Mouse (Mus musculus) limb, embryonic 14.5 days (tissue): ENCODE measurements at regions not wholly inside any gene's neighbourhood (a gene's known extent, or its start where the extent isn't known, plus 50 kb on each side); places are given as distances from the start of the nearest gene placed in this dataset.

Experiments used
- ATAC-seq: fragments of 200-750 bp; cut with Nextera tagmentation; 2 replicates; pipeline ENCODE4 v1.8.0; 2017; ENCODE audit warnings: low read depth, moderate number of reproducible peaks, moderate TSS enrichment; ENCODE audit not compliant: low FRiP score
- DNase-seq: peaks from one replicate; pipeline ENCODE4 v3.0.0-alpha.2; 2015; ENCODE audit warnings: low spot score
- H3K27ac ChIP-seq: fragments of 300-500 bp; sonication (generic); replicated peaks from 2 replicates; pipeline ENCODE4 v1.5.1; 2014; ENCODE audit warnings: low read depth, mild to moderate bottlenecking, low read length, moderate library complexity, mixed read lengths
- H3K27me3 ChIP-seq: fragments of 300-500 bp; sonication (generic); 2 replicates; pipeline ENCODE4 v1.6.1; 2014; ENCODE audit warnings: low read length, mixed read lengths; ENCODE audit not compliant: control insufficient read depth, insufficient read depth
- H3K36me3 ChIP-seq: fragments of 300-500 bp; sonication (generic); 2 replicates; pipeline ENCODE4 v1.6.1; 2014; ENCODE audit warnings: mild to moderate bottlenecking, low read length, moderate library complexity, mixed read lengths; ENCODE audit not compliant: control insufficient read depth, insufficient read depth
- H3K4me1 ChIP-seq: fragments of 300-500 bp; sonication (generic); 2 replicates; pipeline ENCODE4 v1.6.1; 2014; ENCODE audit warnings: antibody characterized with exemption, low read length, mixed read lengths; ENCODE audit not compliant: control insufficient read depth, insufficient read depth
- H3K4me2 ChIP-seq: fragments of 300-500 bp; sonication (generic); replicated peaks from 2 replicates; pipeline ENCODE4 v1.6.1; 2014; ENCODE audit warnings: low read depth, mild to moderate bottlenecking, low read length, moderate library complexity; ENCODE audit not compliant: severe bottlenecking
- H3K4me3 ChIP-seq: fragments of 300-500 bp; sonication (generic); replicated peaks from 2 replicates; pipeline ENCODE4 v1.5.1; 2014; ENCODE audit warnings: low read length
- H3K9ac ChIP-seq: fragments of 300-500 bp; sonication (generic); 2 replicates; pipeline ENCODE4 v1.6.1; 2014; ENCODE audit warnings: mild to moderate bottlenecking, low read depth, low read length, moderate library complexity; ENCODE audit not compliant: severe bottlenecking
- H3K9me3 ChIP-seq: fragments of 300-500 bp; sonication (generic); 2 replicates; pipeline ENCODE4 v1.6.1; 2016; ENCODE audit warnings: low read length; ENCODE audit not compliant: control insufficient read depth
- POLR2A ChIP-seq: fragments of 200-500 bp; IDR thresholded peaks from 2 replicates; pipeline ENCODE4 v1.8.0; 2012; ENCODE audit warnings: inconsistent platforms, mild to moderate bottlenecking, moderate library complexity, borderline replicate concordance; ENCODE audit not compliant: insufficient read depth, insufficient read length; ENCODE audit errors: extremely low read depth
- WGBS: fragments of 180-500 bp; shearing (Covaris S2); extraction: QIAGEN DNeasy Blood & Tissue Kit; methylation state at CpG from one replicate; pipeline ENCODE4 v1.1.7; 2014; 5-methylcytosine and 5-hydroxymethylcytosine counted together

DNA sequence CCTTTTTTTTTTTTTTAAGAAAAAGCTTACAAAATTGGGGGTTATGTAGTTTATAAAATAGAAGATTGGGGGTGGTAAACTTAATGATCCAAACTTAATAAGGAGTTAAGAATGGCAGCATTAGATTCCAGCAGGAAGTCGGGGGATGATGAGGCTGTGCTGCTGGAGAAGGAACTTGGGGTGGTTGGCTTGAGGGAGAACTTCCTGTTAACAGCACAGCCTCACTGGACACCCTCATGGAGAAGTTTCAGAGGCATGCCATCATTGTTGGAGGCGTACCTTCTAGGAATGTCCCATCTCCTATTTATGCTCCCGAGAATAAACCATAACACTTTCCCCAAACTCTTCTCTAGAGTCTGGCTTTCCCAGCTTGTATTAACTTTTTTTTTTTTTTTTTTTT is 126.7 kb upstream of the Smim15 start:
- no peak for DNase-seq
- Histone ChIP-seq H3K27ac (no peak overlapping the region), H3K4me2 (no peak overlapping the region), H3K9ac (no peak overlapping the region), H3K4me1 (no peaks in the 10 kb centered on the region), H3K9me3 (no peaks in the 10 kb centered on the region), H3K27me3 (no peaks in the 10 kb centered on the region), H3K36me3 (no peaks in the 10 kb centered on the region), H3K4me3 (no peak overlapping the region)
- 85% methylated on average over 3 of the region's 3 CpGs for WGBS
- no peak for ATAC-seq
- no peak for TF ChIP-seq POLR2A

DNA sequence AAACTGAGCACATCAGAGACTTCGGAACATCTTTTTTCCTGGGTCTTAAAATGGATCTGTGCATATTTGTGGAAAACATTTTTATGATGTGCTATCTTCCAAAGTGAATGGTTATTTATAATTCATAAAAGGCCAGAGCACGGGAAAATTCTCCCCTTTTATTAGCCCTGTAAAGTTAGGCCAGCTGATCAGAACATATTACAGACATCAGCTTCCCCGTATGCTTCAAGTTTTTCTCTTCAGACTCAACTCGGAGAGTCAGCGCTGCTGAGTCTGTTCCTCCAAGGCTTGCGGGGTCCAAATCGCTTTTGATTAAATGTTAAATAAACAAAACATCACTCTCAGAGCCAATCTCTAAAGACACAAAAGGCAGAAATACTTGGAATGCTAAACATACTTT is 134.1 kb upstream of the Smim15 start:
- ATAC-seq: peak; percentile 72
- Histone ChIP-seq H3K4me1 (peaks cover 9% of the 10 kb centered on the region; the same call in 1 of the 2 replicates), H3K9ac (no peak overlapping the region), H3K9me3 (no peaks in the 10 kb centered on the region), H3K27me3 (no peaks in the 10 kb centered on the region), H3K4me2 (0 out of 2 replicates have a peak overlapping the region, but pooled peaks have one; percentile 6), H3K27ac (no peak overlapping the region), H3K36me3 (no peaks in the 10 kb centered on the region), H3K4me3 (no peak overlapping the region)
- WGBS: 24% methylated on average over 7 of the region's 7 CpGs
- no peak for DNase-seq
- TF ChIP-seq POLR2A: no peak

DNA sequence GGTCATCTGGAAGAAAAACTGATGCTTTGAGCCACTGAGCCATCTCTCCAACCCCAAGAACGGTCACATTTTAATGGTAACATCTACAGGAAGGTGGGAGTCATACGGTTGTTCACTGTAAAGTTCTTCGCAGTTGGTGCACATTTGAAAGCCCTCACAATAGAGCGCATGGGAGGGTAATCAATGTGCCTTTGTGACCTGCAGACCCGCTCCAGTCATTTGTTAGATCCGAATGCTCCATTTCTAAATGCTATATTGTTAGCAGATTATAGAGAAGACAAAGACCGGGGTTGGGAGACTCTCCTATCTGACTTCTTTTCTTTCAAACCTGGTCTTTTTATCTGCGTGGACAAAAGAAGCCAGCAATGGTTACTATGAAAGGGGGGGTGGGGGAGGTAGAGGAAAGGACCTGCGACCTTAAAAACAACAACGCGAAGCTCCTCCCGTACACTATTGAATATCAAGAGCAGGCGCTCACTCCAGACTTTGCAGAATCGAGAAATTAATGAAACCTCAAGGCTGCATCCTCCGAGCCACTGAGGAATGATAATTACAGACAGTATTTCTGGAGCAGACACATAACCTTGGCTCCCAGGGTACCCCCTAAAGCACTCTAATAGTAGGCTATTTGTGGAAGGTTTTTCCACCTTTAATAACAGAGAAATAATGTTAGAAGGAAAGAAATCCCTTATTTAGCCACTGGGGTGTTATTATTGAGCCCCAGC is 134.7 kb upstream of the Smim15 start:
- 55% methylated on average over 15 of the region's 15 CpGs for WGBS
- H3K36me3 ChIP-seq: no peaks in the 10 kb centered on the region
- TF ChIP-seq POLR2A: no peak

DNA sequence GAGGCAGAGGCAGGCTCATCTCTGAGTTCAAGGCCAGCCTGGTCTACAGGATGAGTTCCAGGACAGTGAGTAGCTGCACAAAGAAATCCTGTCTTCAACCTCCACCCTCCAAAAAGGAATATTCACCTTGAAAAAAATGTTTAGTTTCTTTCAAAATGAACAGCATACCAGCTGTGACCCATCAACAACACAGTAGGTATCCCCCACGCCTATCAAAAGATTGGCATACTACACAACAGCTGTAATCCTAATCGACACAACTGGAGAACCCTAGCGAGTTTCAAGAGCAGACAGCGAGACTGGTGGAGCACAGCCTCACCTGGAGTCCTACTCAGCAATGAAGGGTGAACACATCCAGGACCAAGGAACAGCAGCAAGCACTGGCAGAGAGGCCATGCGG is 136.3 kb upstream of the Smim15 start:
- no peak for TF ChIP-seq POLR2A
- no peaks in the 10 kb centered on the region for H3K36me3 ChIP-seq
- no peak overlapping the region for H3K4me2 ChIP-seq
- no peaks in the 10 kb centered on the region for H3K9me3 ChIP-seq
- no peak overlapping the region for H3K27ac ChIP-seq
- H3K4me1 ChIP-seq: peaks cover 15% of the 10 kb centered on the region
- no peaks in the 10 kb centered on the region for H3K27me3 ChIP-seq
- no peak overlapping the region for H3K4me3 ChIP-seq
- H3K9ac ChIP-seq: no peak overlapping the region
- ATAC-seq: no peak
- DNase-seq: no peak
- WGBS: 93% methylated on average over 5 of the region's 5 CpGs

More for the DNA sequence above, 134.7 kb upstream of the Smim15 start:
- Histone ChIP-seq H3K9ac (no peak overlapping the region), H3K4me1 (peaks cover 9% of the 10 kb centered on the region; the same call in 1 of the 2 replicates), H3K4me2 (peak overlapping the region; percentile 13; the same call in 1 of the 2 replicates), H3K9me3 (no peaks in the 10 kb centered on the region), H3K27me3 (no peaks in the 10 kb centered on the region), H3K4me3 (no peak overlapping the region), H3K27ac (no peak overlapping the region)
- ATAC-seq (peak; percentile 81), DNase-seq (no peak)

DNA sequence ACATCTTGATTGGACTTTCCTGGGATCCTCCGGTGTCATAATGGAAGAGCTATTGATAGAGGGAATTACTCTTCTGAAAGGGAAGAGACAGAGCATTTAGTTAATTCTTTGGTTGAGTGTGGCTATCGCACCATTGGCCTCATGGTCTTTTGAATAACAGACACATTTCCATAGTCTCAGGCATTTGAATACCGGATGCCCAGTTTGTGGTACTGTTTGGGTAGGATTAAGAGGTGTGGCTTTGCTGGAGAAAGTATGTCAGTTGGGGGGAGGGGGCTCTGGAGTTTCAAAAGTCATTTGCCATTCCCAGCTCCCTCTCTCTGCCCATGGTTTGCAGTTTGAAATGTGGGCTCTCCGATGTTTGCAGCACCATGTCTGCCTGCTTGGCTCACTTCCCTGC is 139.4 kb upstream of the Smim15 start:
- no peak overlapping the region for H3K27ac ChIP-seq
- H3K9ac ChIP-seq: no peak overlapping the region
- WGBS: 88% methylated on average over 4 of the region's 4 CpGs
- peaks cover 13% of the 10 kb centered on the region for H3K4me1 ChIP-seq
- no peak overlapping the region for H3K4me2 ChIP-seq
- no peaks in the 10 kb centered on the region for H3K27me3 ChIP-seq
- H3K9me3 ChIP-seq: no peaks in the 10 kb centered on the region
- no peak for DNase-seq
- no peak for ATAC-seq
- no peaks in the 10 kb centered on the region for H3K36me3 ChIP-seq
- H3K4me3 ChIP-seq: no peak overlapping the region
- no peak for TF ChIP-seq POLR2A
